Mouse (Mus musculus) heart, postnatal 0 days (tissue): ENCODE data around the gene Inpp5e.

ENCODE experiments used
- CTCF ChIP-seq: IDR thresholded peaks from 2 replicates; pipeline ENCODE4 v1.5.1; 2016; ENCODE audit warnings: antibody characterized with exemption, control low read depth, low read depth
- EP300 ChIP-seq: IDR thresholded peaks from 2 replicates; pipeline ENCODE4 v1.6.1; 2016; ENCODE audit warnings: antibody characterized with exemption, low read depth

DNA sequence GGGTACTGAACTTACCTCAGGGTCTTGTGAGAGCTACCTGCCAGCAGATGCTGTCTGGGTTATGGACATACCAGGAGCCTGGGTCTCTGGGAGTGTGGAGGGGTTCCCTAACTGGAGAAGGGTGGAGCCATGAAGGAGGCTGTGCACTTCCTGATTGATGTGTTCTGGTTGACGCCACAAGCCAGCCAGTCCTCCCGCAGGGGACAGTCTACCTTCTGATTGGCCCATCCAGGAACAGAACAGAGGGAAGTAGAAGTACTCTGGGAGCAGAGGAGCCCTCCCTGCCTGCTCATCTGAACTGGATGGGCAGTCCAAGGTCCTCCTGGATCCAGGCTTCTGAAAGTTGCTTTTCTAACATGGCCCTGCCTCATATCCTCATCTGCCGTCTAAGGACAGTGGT is 48.2 kb downstream of the Inpp5e start, which contains the start of gene Card9:
- TF ChIP-seq CTCF (no peak), EP300 (no peak)
